In genomic region chr1:182088844-182089418, GRCm38 (mm10) we compare ENCODE assay signal across 8 mouse cellular contexts. TPM values are rescaled to one million over a fixed set of nuclear protein-coding genes. Genes with fewer than 3 reads are reported as not detected.
DNase-seq lines count a peak whose midpoint lies in the region; ATAC-seq and TF ChIP-seq lines count a peak whose summit lies in the region.

No protein-coding gene starts in this region.

- no peak overlapping the region for H3K4me3 ChIP-seq in intestine, embryonic 14.5 days (ENCODE audit: low read depth, low read length)
- H3K4me3 ChIP-seq in intestine, postnatal 0 days (ENCODE audit: low read depth, low read length): no peak overlapping the region
- no peak overlapping the region for H3K4me3 ChIP-seq in embryonic facial prominence, embryonic 15.5 days (replicated peaks)
- no peak overlapping the region for H3K4me3 ChIP-seq in hindbrain, postnatal 0 days (ENCODE audit: low read length)
- no peak overlapping the region for H3K4me3 ChIP-seq in midbrain, embryonic 13.5 days (replicated peaks)

- peaks cover 42% of the 10 kb centered on the region for H3K4me1 ChIP-seq in intestine, embryonic 14.5 days (replicated peaks; ENCODE audit: control insufficient read depth, insufficient read depth, low read length)
- H3K4me1 ChIP-seq in intestine, postnatal 0 days (replicated peaks; ENCODE audit: control insufficient read depth, insufficient read depth, low read length): 0 out of 2 replicates have a peak, but pooled peaks cover 19% of the 10 kb centered on the region
- H3K4me1 ChIP-seq in embryonic facial prominence, embryonic 15.5 days: peaks cover 63% of the 10 kb centered on the region
- peaks cover 29% of the 10 kb centered on the region for H3K4me1 ChIP-seq in hindbrain, postnatal 0 days (ENCODE audit: insufficient read depth, low read length)
- H3K4me1 ChIP-seq in midbrain, embryonic 13.5 days (replicated peaks): peaks cover 42% of the 10 kb centered on the region

- no peaks in the 10 kb centered on the region for H3K27me3 ChIP-seq in intestine, embryonic 14.5 days (replicated peaks; ENCODE audit: control insufficient read depth, insufficient read depth, low read length)
- H3K27me3 ChIP-seq in intestine, postnatal 0 days (replicated peaks; ENCODE audit: control insufficient read depth, insufficient read depth, low read length): no peaks in the 10 kb centered on the region
- no peaks in the 10 kb centered on the region for H3K27me3 ChIP-seq in embryonic facial prominence, embryonic 15.5 days
- H3K27me3 ChIP-seq in hindbrain, postnatal 0 days (ENCODE audit: insufficient read depth, low read length): no peaks in the 10 kb centered on the region
- no peaks in the 10 kb centered on the region for H3K27me3 ChIP-seq in midbrain, embryonic 13.5 days

- no peak; the same call in 1 of the 2 replicates for ATAC-seq in intestine, embryonic 14.5 days (replicated peaks; ENCODE audit: low FRiP score, low TSS enrichment, low read depth)
- ATAC-seq in intestine, postnatal 0 days: no peak
- no peak for ATAC-seq in embryonic facial prominence, embryonic 15.5 days (ENCODE audit: insufficient number of reproducible peaks, low FRiP score, low TSS enrichment, low read depth)
- ATAC-seq in hindbrain, postnatal 0 days: peak; percentile 66
- peak; percentile 34 for ATAC-seq in midbrain, embryonic 13.5 days

- no peak for TF ChIP-seq CTCF in intestine, postnatal 0 days (IDR thresholded peaks at IDR 0.05; ENCODE audit: low read depth)
- no peak for TF ChIP-seq CTCF in hindbrain, postnatal 0 days (IDR thresholded peaks at IDR 0.05; ENCODE audit: low read depth)

- H3K9ac ChIP-seq in intestine, embryonic 14.5 days (ENCODE audit: low read length): no peak overlapping the region
- no peak overlapping the region for H3K9ac ChIP-seq in intestine, postnatal 0 days (ENCODE audit: low read depth, low read length)
- no peak overlapping the region for H3K9ac ChIP-seq in embryonic facial prominence, embryonic 15.5 days
- H3K9ac ChIP-seq in hindbrain, postnatal 0 days (replicated peaks; ENCODE audit: low read length): no peak overlapping the region
- H3K9ac ChIP-seq in midbrain, embryonic 13.5 days (replicated peaks): 0 out of 2 replicates have a peak overlapping the region, but pooled peaks have one; percentile 25

- WGBS in intestine, embryonic 14.5 days: 39% methylated on average over 14 of the region's 14 CpGs
- WGBS in intestine, postnatal 0 days: 46% methylated on average over 14 of the region's 14 CpGs
- 37% methylated on average over 14 of the region's 14 CpGs for WGBS in embryonic facial prominence, embryonic 15.5 days
- 25% methylated on average over 14 of the region's 14 CpGs for WGBS in hindbrain, postnatal 0 days
- 45% methylated on average over 14 of the region's 14 CpGs for WGBS in midbrain, embryonic 13.5 days

- H3K36me3 ChIP-seq in intestine, embryonic 14.5 days (ENCODE audit: control insufficient read depth, insufficient read depth, low read length): no peaks in the 10 kb centered on the region
- no peaks in the 10 kb centered on the region for H3K36me3 ChIP-seq in intestine, postnatal 0 days (ENCODE audit: control insufficient read depth, insufficient read depth)
- no peaks in the 10 kb centered on the region for H3K36me3 ChIP-seq in embryonic facial prominence, embryonic 15.5 days
- H3K36me3 ChIP-seq in hindbrain, postnatal 0 days (ENCODE audit: insufficient read depth, low read length): no peaks in the 10 kb centered on the region
- no peaks in the 10 kb centered on the region for H3K36me3 ChIP-seq in midbrain, embryonic 13.5 days

- no peak overlapping the region for H3K4me2 ChIP-seq in intestine, embryonic 14.5 days (ENCODE audit: low read length)
- no peak overlapping the region for H3K4me2 ChIP-seq in intestine, postnatal 0 days (replicated peaks; ENCODE audit: low read depth)
- no peak overlapping the region for H3K4me2 ChIP-seq in embryonic facial prominence, embryonic 15.5 days (replicated peaks)
- H3K4me2 ChIP-seq in hindbrain, postnatal 0 days (ENCODE audit: low read depth, low read length): no peak overlapping the region
- no peak overlapping the region for H3K4me2 ChIP-seq in midbrain, embryonic 13.5 days (replicated peaks)

- no peak for DNase-seq in intestine, embryonic 14.5 days (ENCODE audit: low spot score)
- peak; percentile 60 for DNase-seq in brain, adult 2 months (ENCODE audit: low read depth, low spot score)
- peak; percentile 79 for DNase-seq in hindbrain, postnatal 0 days (ENCODE audit: low spot score)
- no peak for DNase-seq in urinary bladder, postnatal 36 days (ENCODE audit: low spot score in 2 of 2)
- no peak for DNase-seq in thymus, postnatal 10 days (ENCODE audit: low spot score in 2 of 2)

- H3K27ac ChIP-seq in intestine, embryonic 14.5 days (ENCODE audit: low read depth): peak overlapping the region; percentile 72
- no peak overlapping the region for H3K27ac ChIP-seq in intestine, postnatal 0 days (ENCODE audit: low read depth, low read length)
- peak overlapping the region; percentile 85 for H3K27ac ChIP-seq in embryonic facial prominence, embryonic 15.5 days (replicated peaks)
- peak overlapping the region; percentile 76 for H3K27ac ChIP-seq in hindbrain, postnatal 0 days
- H3K27ac ChIP-seq in midbrain, embryonic 13.5 days: peak overlapping the region; percentile 65; the same call in 1 of the 2 replicates

- no peaks in the 10 kb centered on the region for H3K9me3 ChIP-seq in intestine, embryonic 14.5 days (ENCODE audit: control insufficient read depth, low read length)
- H3K9me3 ChIP-seq in intestine, postnatal 0 days (ENCODE audit: control insufficient read depth): no peaks in the 10 kb centered on the region
- no peaks in the 10 kb centered on the region for H3K9me3 ChIP-seq in embryonic facial prominence, embryonic 15.5 days (replicated peaks)
- no peaks in the 10 kb centered on the region for H3K9me3 ChIP-seq in hindbrain, postnatal 0 days (ENCODE audit: low read length)
- no peaks in the 10 kb centered on the region for H3K9me3 ChIP-seq in midbrain, embryonic 13.5 days

RNA-seq across cellular contexts. Expression of gene Srp9, which starts 35.6 kb away (rescaled TPM):
- polyA plus RNA-seq in intestine, embryonic 14.5 days (2014; fragmentation: Nextera tagmentation; extraction: Ambion mirVana): 134 and 142 TPM in 2 replicates
- polyA plus RNA-seq in intestine, postnatal 0 days (2015; fragmentation: Nextera tagmentation; extraction: Ambion mirVana): 208 and 218 TPM in 2 replicates
- 141 and 147 TPM in 2 replicates for polyA plus RNA-seq in embryonic facial prominence, embryonic 15.5 days (2015; fragmentation: Nextera tagmentation; extraction: Ambion mirVana)
- 61.4 and 63.9 TPM in 2 replicates for total RNA-seq in hindbrain, postnatal 0 days (2014; rRNA removed)
- polyA plus RNA-seq in hindbrain, postnatal 0 days (2015; fragmentation: Nextera tagmentation; extraction: Ambion mirVana): 168 and 179 TPM in 2 replicates
- 135 and 142 TPM in 2 replicates for polyA plus RNA-seq in midbrain, embryonic 13.5 days (2015; fragmentation: Nextera tagmentation; extraction: Ambion mirVana)

Comparison
In these comparisons a context has a peak if more than half of its experiments do, and no peak if none do; other contexts are left out.
1. ATAC-seq: peak in hindbrain, postnatal 0 days (single experiment) and midbrain, embryonic 13.5 days (single experiment); none in intestine, embryonic 14.5 days (single experiment), intestine, postnatal 0 days (single experiment) and embryonic facial prominence, embryonic 15.5 days (single experiment).
2. DNase-seq: peak in brain, adult 2 months (single experiment) and hindbrain, postnatal 0 days (single experiment); none in intestine, embryonic 14.5 days (single experiment), urinary bladder, postnatal 36 days (0 of 2) and thymus, postnatal 10 days (0 of 2).